In genomic region chr9:100641391-100642085, GRCm38 (mm10) we compare ENCODE assay signal across 8 mouse cellular contexts. TPM values are rescaled to one million over a fixed set of nuclear protein-coding genes. Genes with fewer than 3 reads are reported as not detected.
DNase-seq lines count a peak whose midpoint lies in the region; ATAC-seq and TF ChIP-seq lines count a peak whose summit lies in the region.

No protein-coding gene starts in this region.

- peak overlapping the region; percentile 99 for H3K27ac ChIP-seq in left cerebral cortex, adult 2 months
- H3K27ac ChIP-seq in hindbrain, postnatal 0 days: peak overlapping the region; percentile 92; the same call in 1 of the 2 replicates
- H3K27ac ChIP-seq in neural tube, embryonic 14.5 days (ENCODE audit: low read depth, low read length): peak overlapping the region; percentile 99

- H3K4me2 ChIP-seq in hindbrain, postnatal 0 days (ENCODE audit: low read depth, low read length): peak overlapping the region; percentile 66
- H3K4me2 ChIP-seq in neural tube, embryonic 14.5 days (ENCODE audit: low read depth, low read length): peak overlapping the region; percentile 78

- peaks cover 6% of the 10 kb centered on the region; the same call in 1 of the 2 replicates for H3K4me1 ChIP-seq in hindbrain, postnatal 0 days (ENCODE audit: insufficient read depth, low read length)
- H3K4me1 ChIP-seq in neural tube, embryonic 14.5 days (ENCODE audit: control insufficient read depth, insufficient read depth, low read length): peaks cover 19% of the 10 kb centered on the region

- H3K9me3 ChIP-seq in hindbrain, postnatal 0 days (ENCODE audit: low read length): no peaks in the 10 kb centered on the region
- H3K9me3 ChIP-seq in neural tube, embryonic 14.5 days (ENCODE audit: control insufficient read depth, low read length): no peaks in the 10 kb centered on the region

- no peaks in the 10 kb centered on the region for H3K27me3 ChIP-seq in hindbrain, postnatal 0 days (ENCODE audit: insufficient read depth, low read length)
- no peaks in the 10 kb centered on the region for H3K27me3 ChIP-seq in neural tube, embryonic 14.5 days (ENCODE audit: control insufficient read depth, insufficient read depth, low read length)

- no peak for DNase-seq in left cerebral cortex, adult 2 months (ENCODE audit: extremely low spot score in 1 of 2, low spot score in 2 of 2)
- no peak for DNase-seq in left cerebral cortex, postnatal 25 days (ENCODE audit: low spot score in 2 of 2)
- peak; percentile 54 for DNase-seq in embryo, embryonic 10.5 days (ENCODE audit: low spot score)
- DNase-seq in hindbrain, postnatal 0 days (ENCODE audit: low spot score): no peak
- no peak for DNase-seq in adrenal gland, postnatal 10 days
- no peak for DNase-seq in thymus, postnatal 0 days (ENCODE audit: low spot score)

- no peak overlapping the region for H3K9ac ChIP-seq in hindbrain, postnatal 0 days (replicated peaks; ENCODE audit: low read length)
- peak overlapping the region; percentile 53; the same call in 1 of the 2 replicates for H3K9ac ChIP-seq in neural tube, embryonic 14.5 days (replicated peaks; ENCODE audit: low read depth, low read length)

- no peak for ATAC-seq in hindbrain, postnatal 0 days
- ATAC-seq in neural tube, embryonic 14.5 days (ENCODE audit: low read depth): no peak
- no peak for ATAC-seq in activated CD4-positive, CD25-positive, alpha-beta regulatory T cell, adult 4 months

- intact Hi-C loops in left cerebral cortex, adult 2 months (cut with DNase I): loop anchor here (1.0 to 5.0 kb wide), 5 partner anchors 71 to 431 kb away; partner anchors contain the start of gene Slc35g2
- intact Hi-C loops in left cerebral cortex, postnatal 25 days (cut with DNase I): loop anchor here (1.0 to 5.0 kb wide), 9 partner anchors 35 to 511 kb away; partner anchors contain the start of genes Nck1 and Slc35g2

- no peak overlapping the region; the same call in 1 of the 2 replicates for H3K4me3 ChIP-seq in left cerebral cortex, adult 2 months
- H3K4me3 ChIP-seq in hindbrain, postnatal 0 days (ENCODE audit: low read length): peak overlapping the region; percentile 81
- H3K4me3 ChIP-seq in neural tube, embryonic 14.5 days (ENCODE audit: low read depth, low read length): peak overlapping the region; percentile 79

- no peaks in the 10 kb centered on the region for H3K36me3 ChIP-seq in hindbrain, postnatal 0 days (ENCODE audit: insufficient read depth, low read length)
- H3K36me3 ChIP-seq in neural tube, embryonic 14.5 days (ENCODE audit: control insufficient read depth, insufficient read depth, low read length): no peaks in the 10 kb centered on the region

- TF ChIP-seq CTCF in left cerebral cortex, adult 2 months (IDR thresholded peaks at IDR 0.05): no peak
- TF ChIP-seq CTCF in hindbrain, postnatal 0 days (IDR thresholded peaks at IDR 0.05; ENCODE audit: low read depth): no peak

- WGBS in hindbrain, postnatal 0 days: 26% methylated on average over 6 of the region's 6 CpGs
- 47% methylated on average over 6 of the region's 6 CpGs for WGBS in neural tube, embryonic 14.5 days

RNA-seq across cellular contexts. Expression of gene Stag1, which starts 43.9 kb away (rescaled TPM):
- 10 to 100 TPM; 65.0 to 66.2 TPM for total RNA-seq in left cerebral cortex, adult 2 months (2021)
- 10 to 100 TPM; 42.3 to 49.7 TPM for total RNA-seq in left cerebral cortex, postnatal 25 days (2021)
- 26.1 and 34.1 TPM in 2 replicates for total RNA-seq in hindbrain, postnatal 0 days (2014; rRNA removed)
- 33.9 and 38.2 TPM in 2 replicates for polyA plus RNA-seq in hindbrain, postnatal 0 days (2015; fragmentation: Nextera tagmentation; extraction: Ambion mirVana)
- 40.9 and 48.2 TPM in 2 replicates for polyA plus RNA-seq in neural tube, embryonic 14.5 days (2014; fragmentation: Nextera tagmentation; extraction: Ambion mirVana)
- 10 to 100 TPM; 41.4 to 47.9 TPM for total RNA-seq in adrenal gland, postnatal 10 days (2021)
- 10 to 100 TPM; 72.6 to 89.9 TPM for polyA plus RNA-seq in activated CD4-positive, CD25-positive, alpha-beta regulatory T cell, adult 4 months (2017; shearing (Covaris generic))
- 72.9 and 82.1 TPM in 2 replicates for polyA plus RNA-seq in thymus, postnatal 0 days (2015; fragmentation: Nextera tagmentation; extraction: Ambion mirVana)
